Mouse (Mus musculus): Measurements from ENCODE around the gene Ulk2.

GRCm38 (mm10) chr11:61882183-61882582 lies 27.3 kb upstream of the Ulk2 start:
- TF ChIP-seq CTCF (IDR thresholded peaks at IDR 0.05; ENCODE audit: low read depth, low read length) (no peak), GATA1 (IDR thresholded peaks at IDR 0.05; ENCODE audit: borderline replicate concordance, low read length) (no peak), GATA2 (IDR thresholded peaks at IDR 0.05; ENCODE audit: borderline replicate concordance, low read depth, low read length) (no peak), POLR2AphosphoS5 (IDR thresholded peaks at IDR 0.05; ENCODE audit: insufficient replicate concordance, low read depth, low read length) (no peak), TAL1 (conservative IDR thresholded peaks at IDR 0.05; ENCODE audit: low read depth, low read length) (no peak)
